Mouse (Mus musculus) liver, embryonic 14.5 days (tissue): ENCODE data around the gene Prcd. TPM values are rescaled to one million over a fixed set of nuclear protein-coding genes. Genes with fewer than 3 reads are reported as not detected.
"Not testable (repeated sequence)": the region's sequence is repeated elsewhere in the genome, so short reads cannot be mapped to it uniquely, and the experiment has no call there.

Experiments used
- ATAC-seq: fragments of 200-750 bp; cut with Nextera tagmentation; 2 replicates; pipeline ENCODE4 v1.8.0; 2017; ENCODE audit warnings: moderate number of reproducible peaks, mild to moderate bottlenecking, moderate library complexity; ENCODE audit not compliant: insufficient read depth
- DNase-seq, 3 experiments: peaks; one replicate each; pipeline ENCODE4 v3.0.0-alpha.2; 2012 to 2013; ENCODE audit warnings: low read depth in 3 of 3, low spot score in 3 of 3
- H3K27ac ChIP-seq: fragments of 300-500 bp; sonication (generic); 2 replicates; pipeline ENCODE4 v1.5.1; 2014; ENCODE audit warnings: moderate library complexity, mild to moderate bottlenecking, control low read depth, inconsistent platforms
- H3K27me3 ChIP-seq: fragments of 300-500 bp; sonication (generic); 2 replicates; pipeline ENCODE4 v1.6.1; 2014; ENCODE audit warnings: mild to moderate bottlenecking, low read length, moderate library complexity; ENCODE audit not compliant: control insufficient read depth, insufficient read depth
- H3K36me3 ChIP-seq: fragments of 300-500 bp; sonication (generic); replicated peaks from 2 replicates; pipeline ENCODE4 v1.6.1; 2014; ENCODE audit warnings: low read depth; ENCODE audit not compliant: control insufficient read depth, insufficient read depth
- H3K4me1 ChIP-seq, 2 experiments: fragments of 200-500 bp in 1 of 2; fragments of 300-500 bp in 1 of 2; sonication (generic) in 1 of 2; replicated peaks; 2 replicates each; pipeline ENCODE4 v1.6.1; 2012 to 2014; ENCODE audit warnings: antibody characterized with exemption in 1 of 2, inconsistent platforms in 1 of 2, low read length in 1 of 2; ENCODE audit not compliant: control insufficient read depth in 2 of 2, insufficient read depth in 2 of 2
- H3K4me2 ChIP-seq: fragments of 300-500 bp; sonication (generic); 2 replicates; pipeline ENCODE4 v1.6.1; 2014; ENCODE audit warnings: low read depth, mild to moderate bottlenecking, control low read depth, moderate library complexity
- H3K4me3 ChIP-seq, 2 experiments: fragments of 200-500 bp in 1 of 2; fragments of 300-500 bp in 1 of 2; sonication (generic) in 1 of 2; 2 replicates each; pipeline ENCODE4 v1.5.1; 2012 to 2014; ENCODE audit warnings: low read depth in 2 of 2, low read length in 2 of 2, mild to moderate bottlenecking in 2 of 2, control low read depth in 1 of 2, inconsistent platforms in 1 of 2, moderate library complexity in 1 of 2; ENCODE audit not compliant: insufficient read depth in 1 of 2
- H3K9ac ChIP-seq: fragments of 300-500 bp; sonication (generic); replicated peaks from 2 replicates; pipeline ENCODE4 v1.6.1; 2014; ENCODE audit warnings: mild to moderate bottlenecking, control low read depth, moderate library complexity
- H3K9me3 ChIP-seq: fragments of 300-500 bp; sonication (generic); 2 replicates; pipeline ENCODE4 v1.6.1; 2016; ENCODE audit warnings: low read length, mixed read lengths; ENCODE audit not compliant: control insufficient read depth
- CTCF ChIP-seq: IDR thresholded peaks from 2 replicates; pipeline ENCODE4 v1.5.1; 2016; ENCODE audit warnings: antibody characterized with exemption, low read depth, control low read depth
- EP300 ChIP-seq: IDR thresholded peaks from 2 replicates; pipeline ENCODE4 v1.6.1; 2016; ENCODE audit warnings: antibody characterized with exemption, low read depth
- WGBS: fragments of 180-500 bp; shearing (Covaris S2); extraction: QIAGEN DNeasy Blood & Tissue Kit; methylation state at CpG from one replicate; pipeline ENCODE4 v1.1.7; 2014; ENCODE audit not compliant: insufficient replicate concordance; 5-methylcytosine and 5-hydroxymethylcytosine counted together
- polyA plus RNA-seq, 2 experiments: library from polyadenylated mRNA; depleted of rRNA in 1 of 2; stranded (reverse) in 1 of 2; unstranded in 1 of 2; fragments of >200 nt; fragmentation: Nextera tagmentation in 1 of 2; extraction: Ambion mirVana in 1 of 2; gene quantifications; 2 replicates each; pipeline versions ENCODE4 v1.2.1 to v1.2.3; 2012 to 2014

Gene Prcd
- polyA plus RNA-seq, 2 experiments: 0.11 to 0.19 TPM

GRCm38 (mm10) chr11:116629472-116629871, 23.9 kb upstream of the Prcd start:
- Histone ChIP-seq H3K27ac (no peak overlapping the region), H3K9me3 (no peaks in the 10 kb centered on the region), H3K27me3 (no peaks in the 10 kb centered on the region), H3K4me2 (no peak overlapping the region), H3K9ac (no peak overlapping the region), H3K4me1 (peaks cover 11 to 15% of the 10 kb centered on the region in 2 experiments), H3K36me3 (no peaks in the 10 kb centered on the region), H3K4me3 (no peak overlapping the region)
- ATAC-seq: no peak
- no peak for DNase-seq
- WGBS: 61% methylated on average over 6 of the region's 6 CpGs
- TF ChIP-seq CTCF (no peak), EP300 (no peak)

- H3K4me3 ChIP-seq: no peak overlapping the region
- H3K9me3 ChIP-seq: no peaks in the 10 kb centered on the region
- WGBS: 35% methylated on average over 12 of the region's 12 CpGs
- H3K27me3 ChIP-seq: no peaks in the 10 kb centered on the region
- DNase-seq (no peak), ATAC-seq (no peak)
- no peaks in the 10 kb centered on the region for H3K36me3 ChIP-seq
- no peak overlapping the region for H3K27ac ChIP-seq
- H3K4me1 ChIP-seq: peaks cover 2 to 6% of the 10 kb centered on the region in 2 experiments
- H3K9ac ChIP-seq: no peak overlapping the region
- no peak for TF ChIP-seq CTCF
- TF ChIP-seq EP300: no peak
- H3K4me2 ChIP-seq: no peak overlapping the region
Observed at GRCm38 (mm10) chr11:116630171-116630965, 23.0 kb upstream of the Prcd start.

DNA sequence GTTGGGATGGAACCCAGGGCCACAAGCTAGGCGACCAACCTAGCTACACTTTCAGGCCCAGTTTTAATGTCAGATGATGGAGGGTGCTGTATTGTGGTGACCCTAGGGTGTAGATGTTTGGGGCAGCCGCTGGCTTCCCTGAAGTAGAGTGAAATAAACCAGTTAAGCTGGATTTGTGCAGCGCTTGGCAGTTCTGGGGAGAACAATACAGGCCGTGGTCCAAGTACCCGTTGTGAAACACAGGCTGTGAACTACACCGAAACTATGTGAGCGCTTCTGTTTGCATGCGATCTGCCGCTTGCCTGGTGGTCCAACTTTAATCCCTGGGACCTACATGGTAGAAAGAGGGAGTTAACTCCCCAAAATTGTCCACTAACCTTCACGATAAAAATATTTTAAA, 20.4 kb upstream of the Prcd start:
- H3K4me2 ChIP-seq: no peak overlapping the region

GRCm38 (mm10) chr11:116636607-116637006, 16.7 kb upstream of the Prcd start:
- DNase-seq, H3K4me1 ChIP-seq, H3K9me3 ChIP-seq, H3K4me3 ChIP-seq, H3K9ac ChIP-seq, H3K27me3 ChIP-seq, ATAC-seq, H3K4me2 ChIP-seq, H3K27ac ChIP-seq, H3K36me3 ChIP-seq: not testable (repeated sequence)
- peak; percentile 50 for TF ChIP-seq CTCF
- 52% methylated on average over 8 of the region's 8 CpGs for WGBS

More for the DNA sequence above, 20.4 kb upstream of the Prcd start:
- no peak for DNase-seq
- TF ChIP-seq CTCF: no peak
- TF ChIP-seq EP300: no peak
- H3K27me3 ChIP-seq: no peaks in the 10 kb centered on the region
- no peaks in the 10 kb centered on the region for H3K36me3 ChIP-seq
- no peaks in the 10 kb centered on the region for H3K9me3 ChIP-seq
- no peak overlapping the region for H3K4me3 ChIP-seq
- WGBS: 79% methylated on average over 10 of the region's 10 CpGs
- H3K27ac ChIP-seq: no peak overlapping the region
- ATAC-seq: no peak
- no peaks in the 10 kb centered on the region for H3K4me1 ChIP-seq
- no peak overlapping the region for H3K9ac ChIP-seq

GRCm38 (mm10) chr11:116641168-116641567, 12.2 kb upstream of the Prcd start:
- Histone ChIP-seq H3K36me3 (no peaks in the 10 kb centered on the region), H3K4me1 (no peaks in the 10 kb centered on the region), H3K4me3 (no peak overlapping the region), H3K27me3 (no peaks in the 10 kb centered on the region), H3K4me2 (no peak overlapping the region), H3K9me3 (no peaks in the 10 kb centered on the region), H3K27ac (no peak overlapping the region), H3K9ac (no peak overlapping the region)
- TF ChIP-seq CTCF (peak; percentile 71), EP300 (no peak)
- peak in 1 of 3 experiments; percentile 51 for DNase-seq
- 30% methylated on average over 5 of the region's 5 CpGs for WGBS
- no peak for ATAC-seq
